Mouse (Mus musculus): Measurements from ENCODE around the gene Nudcd3.

The Nudcd3 gene

GRCm38 (mm10) chr11:6061891-6062290 lies 138.3 kb downstream of the Nudcd3 start:
- DNase-seq: no peak

DNA sequence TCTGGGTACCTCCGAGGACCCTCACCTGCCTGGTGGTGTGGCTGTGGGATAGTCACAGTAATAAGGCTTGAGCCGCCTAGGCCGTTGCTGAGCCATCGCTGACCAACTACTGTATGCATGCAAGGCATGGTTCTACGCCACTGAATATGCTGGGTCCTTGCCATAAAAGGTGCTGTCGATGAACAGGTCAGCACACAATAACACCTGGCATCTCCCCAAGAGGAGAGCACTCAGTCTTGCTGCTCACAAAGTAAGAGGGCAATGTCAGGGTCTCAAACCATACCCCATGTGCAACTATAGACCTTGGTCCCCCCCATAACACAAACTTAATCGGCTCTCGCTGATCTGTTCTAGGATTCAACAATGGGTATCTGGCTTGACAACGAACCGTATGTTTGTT lies 141.1 kb downstream of the Nudcd3 start:
- no peak for DNase-seq

All from kidney, adult 18-20 months (tissue).